Mouse (Mus musculus) sigmoid colon, adult 10 weeks (tissue): ENCODE measurements around the gene Gm128. TPM values are rescaled to one million over a fixed set of nuclear protein-coding genes. Genes with fewer than 3 reads are reported as not detected.

ENCODE experiments used
- polyA plus RNA-seq: library from polyadenylated mRNA; stranded (reverse); fragments of 350-450 nt; fragmentation: Illumina TruSeq; extraction: RNeasy Lipid Tissue Mini Kit (QIAGEN cat#74804); gene quantifications from one replicate; pipeline ENCODE4 v1.2.3, GENCODE M21; 2014; ENCODE audit warnings: low read depth, low replicate concordance

Gene Gm128
- not detected for polyA plus RNA-seq

GRCm38 (mm10) chr3:95241498-95241897 lies at the start of gene Gm128:
TSS of gene Gm128 (minus strand) at chr3:95241598.

GRCm38 (mm10) chr3:95281216-95282126 lies 40.1 kb upstream of the Gm128 start, which contains the start of the genes Mindy1 and Prune1:
TSS of gene Mindy1 (plus strand) at chr3:95281345.
TSS of gene Prune1 (minus strand) at chr3:95282076.

DNA sequence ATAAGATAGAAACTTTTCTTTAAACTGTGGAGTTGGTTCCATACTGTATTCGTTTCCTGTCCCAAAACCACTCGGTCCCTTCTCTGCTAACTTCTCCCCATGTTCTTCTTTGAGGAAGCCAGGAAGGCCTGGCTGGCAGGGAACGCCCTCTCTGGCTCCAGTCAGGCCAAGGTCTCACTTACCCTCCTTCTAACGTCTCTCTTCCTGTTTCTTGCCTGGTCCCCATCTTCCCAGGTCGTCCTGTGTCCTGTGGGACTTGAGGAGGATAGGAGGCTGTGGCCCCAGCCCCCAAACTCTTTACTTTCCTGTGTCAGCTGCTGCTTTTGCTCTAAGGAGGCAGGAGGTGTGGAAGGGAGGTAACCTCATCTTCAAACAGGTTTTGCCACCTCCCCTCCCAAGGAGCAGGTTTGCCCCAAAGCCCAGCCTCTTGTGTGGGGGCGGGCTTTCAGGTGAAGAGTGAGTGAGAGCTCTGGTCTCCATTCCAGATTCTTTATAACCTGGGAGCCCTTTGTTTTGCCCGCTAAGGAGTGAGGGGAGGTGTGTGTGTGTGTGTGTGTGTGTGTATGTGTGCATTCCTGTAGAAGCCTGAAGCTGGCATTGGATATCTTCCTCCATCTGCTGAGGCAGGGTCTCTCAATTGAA lies 9.5 kb upstream of the Gm128 start, which contains the start of gene Bnipl:
Gene Bnipl (minus strand): TSS at position 411 of the 642 bp plus-strand sequence.

GRCm38 (mm10) chr3:95231298-95232221 lies 9.8 kb downstream of the Gm128 start, which contains the start of gene Mllt11:
TSS of gene Mllt11 (minus strand) at chr3:95232171.

GRCm38 (mm10) chr3:95228148-95228893 lies 13.1 kb downstream of the Gm128 start, which contains the start of gene Cdc42se1:
TSS of gene Cdc42se1 (plus strand) at chr3:95228732.

GRCm38 (mm10) chr3:95217255-95218134 lies 23.9 kb downstream of the Gm128 start, which contains the start of gene Gabpb2:
TSS of gene Gabpb2 (minus strand) at chr3:95217916.

Other genes starting within 250 kb of the Gm128 start
- gene Zfp687, start 226.2 kb downstream of the Gm128 start, polyA plus RNA-seq: 4.5 TPM
- 10.4 TPM for gene Psmd4, start 199.0 kb downstream of the Gm128 start, polyA plus RNA-seq
- gene Pip5k1a, start 134.7 kb downstream of the Gm128 start, polyA plus RNA-seq: 14.5 TPM
- gene Vps72, start 130.6 kb downstream of the Gm128 start, polyA plus RNA-seq: 33.0 TPM
- 3.4 TPM for gene Tmod4, start 117.1 kb downstream of the Gm128 start, polyA plus RNA-seq
- gene Scnm1, start 107.6 kb downstream of the Gm128 start, polyA plus RNA-seq: 20.0 TPM
- 1.8 TPM for gene Lysmd1, start 107.5 kb downstream of the Gm128 start, polyA plus RNA-seq
- not detected for gene Tnfaip8l2, start 99.2 kb downstream of the Gm128 start, polyA plus RNA-seq
- gene Sema6c, start 81.1 kb downstream of the Gm128 start, polyA plus RNA-seq: not detected
- 53.4 TPM for gene Gabpb2, start 23.7 kb downstream of the Gm128 start, polyA plus RNA-seq
- 18.0 TPM for gene Cdc42se1, start 12.9 kb downstream of the Gm128 start, polyA plus RNA-seq
- gene Mllt11, start 9.4 kb downstream of the Gm128 start, polyA plus RNA-seq: 40.5 TPM
- gene Bnipl, start 9.6 kb upstream of the Gm128 start, polyA plus RNA-seq: 1.4 TPM
- 113 TPM for gene Mindy1, start 39.7 kb upstream of the Gm128 start, polyA plus RNA-seq
- gene Prune1, start 40.5 kb upstream of the Gm128 start, polyA plus RNA-seq: 7.0 TPM
- gene Anxa9, start 65.6 kb upstream of the Gm128 start, polyA plus RNA-seq: not detected
- 83.0 TPM for gene Cers2, start 73.2 kb upstream of the Gm128 start, polyA plus RNA-seq
- gene Setdb1, start 115.6 kb upstream of the Gm128 start, polyA plus RNA-seq: 20.2 TPM
- gene 4930558C23Rik, start 161.2 kb upstream of the Gm128 start, polyA plus RNA-seq: not detected
- gene Arnt, start 192.8 kb upstream of the Gm128 start, polyA plus RNA-seq: 62.1 TPM